In genomic region chr2:128903661-128904060, GRCm38 (mm10) we compare ENCODE assay signal across 15 mouse cellular contexts. TPM values are rescaled to one million over a fixed set of nuclear protein-coding genes. Genes with fewer than 3 reads are reported as not detected.
"Had no signal": no experiment of that assay in that cellular context is flagged by ENCODE, and none has a peak within 500 bp of the region (broad histone marks: within the 10 kb centered on the region; RNA-seq: fewer than 3 reads in every experiment).

No protein-coding gene starts in this region.

- H3K9ac ChIP-seq: limb, embryonic 12.5 days; liver, embryonic 15.5 days; neural tube, embryonic 15.5 days had no signal

- H3K4me3 ChIP-seq: limb, embryonic 12.5 days; liver, embryonic 15.5 days; midbrain, embryonic 10.5 days; myocyte; neural tube, embryonic 15.5 days had no signal

- H3K4me1 ChIP-seq: limb, embryonic 12.5 days; liver, embryonic 15.5 days; midbrain, embryonic 10.5 days; neural tube, embryonic 15.5 days had no signal

- H3K27me3 ChIP-seq: limb, embryonic 12.5 days; liver, embryonic 15.5 days; neural tube, embryonic 15.5 days had no signal

- H3K9me3 ChIP-seq: liver, embryonic 15.5 days had no signal

- H3K36me3 ChIP-seq: limb, embryonic 12.5 days; liver, embryonic 15.5 days; midbrain, embryonic 10.5 days; neural tube, embryonic 15.5 days had no signal

- ATAC-seq: lung, postnatal 0 days had no signal

- H3K4me2 ChIP-seq: limb, embryonic 12.5 days; liver, embryonic 15.5 days; neural tube, embryonic 15.5 days had no signal

- H3K27ac ChIP-seq: limb, embryonic 12.5 days; liver, embryonic 15.5 days; midbrain, embryonic 10.5 days; neural tube, embryonic 15.5 days had no signal

- DNase-seq: kidney, postnatal 14 days; liver; lung, adult 2 months; lung, postnatal 36 days; midbrain, embryonic 14.5 days; right cerebral cortex, adult 18-20 months; right cerebral cortex, postnatal 25 days; thymus, postnatal 36 days had no signal

RNA-seq across cellular contexts. Expression of gene Fbln7, which starts 40.9 kb away (rescaled TPM):
- total RNA-seq: megakaryocyte, adult 5-6 weeks had no signal
